Mouse (Mus musculus): Measurements from ENCODE around the gene Pid1.

- TF ChIP-seq MYC (IDR thresholded peaks at IDR 0.05; ENCODE audit: low read depth, low read length) (no peak), EP300 (IDR thresholded peaks at IDR 0.05; ENCODE audit: low read length) (no peak), CTCF (conservative IDR thresholded peaks at IDR 0.05 in 1 of 2, IDR thresholded peaks at IDR 0.05 in 1 of 2; ENCODE audit: low read depth in 2 of 2, low read length in 2 of 2) (no peak), NRF1 (IDR thresholded peaks at IDR 0.05; ENCODE audit: low read depth, low read length) (no peak)
Measured at GRCm38 (mm10) chr1:84085361-84085760, 278.6 kb downstream of the Pid1 start.

Measured in CH12.LX (cell line).